Mouse (Mus musculus): ENCODE measurements around the gene Inha. TPM values are rescaled to one million over a fixed set of nuclear protein-coding genes. Genes with fewer than 3 reads are reported as not detected.
A peak's percentile ranks its signal among the peaks of the same experiment; 100 is the strongest.

Inha gene
- polyA plus RNA-seq, 1 experiment: 0.64 TPM

GRCm38 (mm10) chr1:75480735-75481134 is 26.1 kb upstream of the Inha start:
- Histone ChIP-seq H3K36me3 (ENCODE audit: control insufficient read depth, insufficient read depth) (peaks cover 9% of the 10 kb centered on the region), H3K79me2 (ENCODE audit: control insufficient read depth, insufficient read depth) (peaks cover 23% of the 10 kb centered on the region), H3K27me3 (ENCODE audit: control insufficient read depth, insufficient read depth, insufficient read length) (no peaks in the 10 kb centered on the region), H3K4me3 (ENCODE audit: insufficient read depth, poor library complexity, severe bottlenecking) (no peak overlapping the region), H3ac (ENCODE audit: control insufficient read depth, insufficient read length, low read depth) (no peak overlapping the region), H3K79me3 (ENCODE audit: low read depth) (no peaks in the 10 kb centered on the region)
- no peak for TF ChIP-seq MAX (IDR thresholded peaks at IDR 0.05)
- TF ChIP-seq FOSL1 (IDR thresholded peaks at IDR 0.05; ENCODE audit: insufficient read depth, low read length, poor library complexity, severe bottlenecking): no peak

GRCm38 (mm10) chr1:75486561-75486960 is 20.3 kb upstream of the Inha start:
- Histone ChIP-seq H3K27me3 (ENCODE audit: control insufficient read depth, insufficient read depth, insufficient read length) (no peaks in the 10 kb centered on the region), H3K79me3 (ENCODE audit: low read depth) (no peaks in the 10 kb centered on the region), H3K4me3 (ENCODE audit: insufficient read depth, poor library complexity, severe bottlenecking) (no peak overlapping the region), H3K79me2 (ENCODE audit: control insufficient read depth, insufficient read depth) (no peaks in the 10 kb centered on the region), H3K36me3 (ENCODE audit: control insufficient read depth, insufficient read depth) (no peaks in the 10 kb centered on the region), H3ac (ENCODE audit: control insufficient read depth, insufficient read length, low read depth) (no peak overlapping the region)
- TF ChIP-seq CEBPB (IDR thresholded peaks at IDR 0.05; ENCODE audit: low read depth): no peak
- no peak for TF ChIP-seq MAX (IDR thresholded peaks at IDR 0.05)
- no peak for TF ChIP-seq MYOD1 (IDR thresholded peaks at IDR 0.05; ENCODE audit: control insufficient read depth, insufficient read length, low read depth)
- no peak for TF ChIP-seq USF1 (IDR thresholded peaks at IDR 0.05; ENCODE audit: low read depth)
- no peak for TF ChIP-seq CTCF (IDR thresholded peaks at IDR 0.05; ENCODE audit: control insufficient read depth, insufficient read depth, insufficient read length)
- no peak for TF ChIP-seq MYOG (IDR thresholded peaks at IDR 0.05; ENCODE audit: control insufficient read depth, extremely low read depth, insufficient read length)
- no peak for TF ChIP-seq FOSL1 (IDR thresholded peaks at IDR 0.05; ENCODE audit: insufficient read depth, low read length, poor library complexity, severe bottlenecking)

GRCm38 (mm10) chr1:75487040-75487404 is 19.9 kb upstream of the Inha start:
- TF ChIP-seq CTCF (IDR thresholded peaks at IDR 0.05; ENCODE audit: control insufficient read depth, insufficient read depth, insufficient read length): no peak
- TF ChIP-seq MYOG (IDR thresholded peaks at IDR 0.05; ENCODE audit: control insufficient read depth, extremely low read depth, insufficient read length): no peak
- TF ChIP-seq MYOD1 (IDR thresholded peaks at IDR 0.05; ENCODE audit: control insufficient read depth, insufficient read length, low read depth): no peak
- no peak for TF ChIP-seq MAX (IDR thresholded peaks at IDR 0.05)
- TF ChIP-seq USF1 (IDR thresholded peaks at IDR 0.05; ENCODE audit: low read depth): no peak
- no peak for TF ChIP-seq CEBPB (IDR thresholded peaks at IDR 0.05; ENCODE audit: low read depth)
- TF ChIP-seq FOSL1 (IDR thresholded peaks at IDR 0.05; ENCODE audit: insufficient read depth, low read length, poor library complexity, severe bottlenecking): no peak
- no peaks in the 10 kb centered on the region for H3K36me3 ChIP-seq (ENCODE audit: control insufficient read depth, insufficient read depth)
- no peaks in the 10 kb centered on the region for H3K79me3 ChIP-seq (ENCODE audit: low read depth)
- no peaks in the 10 kb centered on the region for H3K79me2 ChIP-seq (ENCODE audit: control insufficient read depth, insufficient read depth)
- no peaks in the 10 kb centered on the region for H3K27me3 ChIP-seq (ENCODE audit: control insufficient read depth, insufficient read depth, insufficient read length)
- H3ac ChIP-seq (ENCODE audit: control insufficient read depth, insufficient read length, low read depth): peak overlapping the region; percentile 25
- H3K4me3 ChIP-seq (ENCODE audit: insufficient read depth, poor library complexity, severe bottlenecking): no peak overlapping the region

GRCm38 (mm10) chr1:75487405-75488161 is 19.3 kb upstream of the Inha start:
- H3K4me3 ChIP-seq (ENCODE audit: insufficient read depth, poor library complexity, severe bottlenecking): peak overlapping the region; percentile 29
- H3ac ChIP-seq (ENCODE audit: control insufficient read depth, insufficient read length, low read depth): peak overlapping the region; percentile 60
- H3K79me3 ChIP-seq (ENCODE audit: low read depth): no peaks in the 10 kb centered on the region
- no peaks in the 10 kb centered on the region for H3K79me2 ChIP-seq (ENCODE audit: control insufficient read depth, insufficient read depth)
- H3K36me3 ChIP-seq (ENCODE audit: control insufficient read depth, insufficient read depth): no peaks in the 10 kb centered on the region
- no peak for TF ChIP-seq MYOG (IDR thresholded peaks at IDR 0.05; ENCODE audit: control insufficient read depth, extremely low read depth, insufficient read length)
- no peak for TF ChIP-seq USF1 (IDR thresholded peaks at IDR 0.05; ENCODE audit: low read depth)
- TF ChIP-seq FOSL1 (IDR thresholded peaks at IDR 0.05; ENCODE audit: insufficient read depth, low read length, poor library complexity, severe bottlenecking): no peak
- TF ChIP-seq MAX (IDR thresholded peaks at IDR 0.05): peak; percentile 28
- TF ChIP-seq CTCF (IDR thresholded peaks at IDR 0.05; ENCODE audit: control insufficient read depth, insufficient read depth, insufficient read length): peak; percentile 10
- TF ChIP-seq MYOD1 (IDR thresholded peaks at IDR 0.05; ENCODE audit: control insufficient read depth, insufficient read length, low read depth): no peak
- no peak for TF ChIP-seq CEBPB (IDR thresholded peaks at IDR 0.05; ENCODE audit: low read depth)
- no peaks in the 10 kb centered on the region for H3K27me3 ChIP-seq (ENCODE audit: control insufficient read depth, insufficient read depth, insufficient read length)

DNA sequence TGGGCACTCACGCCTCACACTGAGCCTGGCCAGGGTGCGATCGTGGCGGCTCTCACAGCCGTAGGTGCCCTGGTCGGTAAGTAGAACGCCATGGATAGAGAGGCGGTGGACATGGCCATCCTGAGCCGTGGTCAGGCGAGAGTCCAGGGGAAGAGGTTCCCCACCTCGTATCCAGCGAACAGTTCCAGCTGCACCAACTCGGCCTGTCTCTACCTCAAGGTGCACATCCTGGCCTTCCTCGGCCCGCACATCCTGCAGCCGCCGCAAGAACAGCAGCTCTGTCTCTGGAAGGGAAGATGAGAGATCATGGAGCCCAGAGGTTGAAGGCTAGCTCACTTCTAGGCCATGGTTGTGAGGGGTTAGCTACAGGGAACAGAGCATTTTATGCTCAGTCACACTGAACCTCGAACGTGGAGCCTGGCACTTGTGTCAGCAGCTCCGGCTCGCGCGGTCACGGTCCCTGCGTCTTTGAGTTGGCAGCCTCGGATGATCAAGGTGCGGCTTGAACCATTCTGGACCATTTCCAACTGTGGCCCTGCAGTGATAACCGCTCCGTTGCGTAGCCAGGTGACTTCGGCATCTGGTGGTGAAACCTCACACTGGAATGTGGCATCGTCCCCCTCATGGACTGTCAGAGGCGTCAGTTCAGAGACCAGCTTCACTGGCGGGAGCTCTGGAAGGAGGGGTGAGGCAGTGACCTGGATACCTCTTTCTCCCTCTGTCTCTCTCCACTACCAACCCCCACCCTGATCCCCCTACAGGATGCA is 15.9 kb upstream of the Inha start:
- Histone ChIP-seq H3ac (ENCODE audit: control insufficient read depth, insufficient read length, low read depth) (no peak overlapping the region), H3K4me3 (ENCODE audit: insufficient read depth, poor library complexity, severe bottlenecking) (no peak overlapping the region), H3K36me3 (ENCODE audit: control insufficient read depth, insufficient read depth) (no peaks in the 10 kb centered on the region), H3K27me3 (ENCODE audit: control insufficient read depth, insufficient read depth, insufficient read length) (no peaks in the 10 kb centered on the region), H3K79me2 (ENCODE audit: control insufficient read depth, insufficient read depth) (no peaks in the 10 kb centered on the region), H3K79me3 (ENCODE audit: low read depth) (no peaks in the 10 kb centered on the region)
- TF ChIP-seq CTCF (IDR thresholded peaks at IDR 0.05; ENCODE audit: control insufficient read depth, insufficient read depth, insufficient read length) (no peak), MYOD1 (IDR thresholded peaks at IDR 0.05; ENCODE audit: control insufficient read depth, insufficient read length, low read depth) (no peak), FOSL1 (IDR thresholded peaks at IDR 0.05; ENCODE audit: insufficient read depth, low read length, poor library complexity, severe bottlenecking) (no peak), MYOG (IDR thresholded peaks at IDR 0.05; ENCODE audit: control insufficient read depth, extremely low read depth, insufficient read length) (no peak), MAX (IDR thresholded peaks at IDR 0.05) (no peak), CEBPB (IDR thresholded peaks at IDR 0.05; ENCODE audit: low read depth) (no peak), USF1 (IDR thresholded peaks at IDR 0.05; ENCODE audit: low read depth) (no peak)

Measured in C2C12 (cell line).